Mouse (Mus musculus): ENCODE measurements around the gene Ly6g5c. TPM values are rescaled to one million over a fixed set of nuclear protein-coding genes. Genes with fewer than 3 reads are reported as not detected.

Ly6g5c gene
- polyA plus RNA-seq, 1 experiment = not detected

DNA sequence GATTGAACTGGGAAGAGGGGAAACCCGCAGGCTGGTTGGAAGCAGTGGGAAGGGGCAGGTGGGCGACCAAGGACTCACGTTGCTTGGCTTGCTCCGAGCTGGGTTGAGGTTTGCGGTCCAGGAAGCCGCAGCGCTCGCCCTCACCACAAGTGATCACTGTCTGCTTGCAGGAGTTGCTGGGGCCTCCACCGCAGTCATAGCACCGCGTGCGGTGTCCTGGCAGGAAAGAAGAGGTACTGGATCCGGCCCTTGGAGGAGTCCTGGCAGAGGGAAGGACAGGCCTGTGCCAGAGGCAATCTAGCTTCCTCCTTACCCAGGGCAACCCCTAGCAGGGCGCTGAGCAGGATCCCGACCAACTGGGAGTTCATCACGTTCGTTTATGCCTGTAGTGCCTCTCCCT is 34.0 kb upstream of the Ly6g5c start:
- H3K27ac ChIP-seq (replicated peaks; ENCODE audit: low read depth, low read length) = no peak overlapping the region
- no peaks in the 10 kb centered on the region for H3K4me1 ChIP-seq (ENCODE audit: control insufficient read depth, insufficient read depth, insufficient read length, low read length)
- H3K4me3 ChIP-seq (ENCODE audit: insufficient read depth, low read depth, low read length) = no peak overlapping the region

DNA sequence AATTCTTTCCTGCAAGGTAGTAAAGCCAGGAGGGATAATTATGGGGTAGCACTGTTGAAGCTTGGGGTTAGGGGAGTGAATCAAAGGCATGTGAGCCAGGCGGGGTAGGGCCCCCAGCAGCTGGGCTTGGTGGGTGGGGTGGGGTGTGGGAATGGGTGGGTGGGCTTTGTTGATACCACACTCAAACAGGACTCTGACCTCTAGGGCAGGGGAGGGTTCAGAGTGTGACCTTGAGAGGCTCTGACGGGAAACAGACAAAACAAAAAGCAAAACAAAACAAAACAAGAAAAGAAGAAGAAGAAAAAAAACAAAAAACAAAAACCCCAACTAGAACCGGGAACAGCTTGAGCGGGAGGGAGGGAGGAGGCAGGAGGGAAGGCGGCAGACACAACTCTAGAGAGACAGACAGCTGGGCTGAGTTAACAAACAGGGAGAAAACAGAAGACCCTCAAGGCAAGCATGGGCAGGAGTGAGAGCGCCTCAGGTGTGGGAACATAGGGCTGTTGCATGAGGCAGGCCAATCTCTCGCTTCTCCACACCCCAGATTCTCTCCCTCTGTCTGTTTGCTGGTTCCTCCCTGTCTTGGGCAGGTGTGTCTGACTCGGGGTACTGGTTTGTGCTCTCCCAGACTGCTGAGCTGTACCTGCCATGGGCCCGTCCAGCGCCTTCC is 31.4 kb upstream of the Ly6g5c start, which contains the start of gene Ly6g6e:
Gene Ly6g6e, plus strand, starts transcription at position 396 of the 670 bp plus-strand sequence.
- H3K27ac ChIP-seq (replicated peaks; ENCODE audit: low read depth, low read length) = peak within 1 kb of the TSS; percentile 40
- H3K4me3 ChIP-seq (ENCODE audit: insufficient read depth, low read depth, low read length) = peak within 1 kb of the TSS; percentile 63
- H3K4me1 ChIP-seq (ENCODE audit: control insufficient read depth, insufficient read depth, insufficient read length, low read length) = no peaks in the 10 kb centered on the region

DNA sequence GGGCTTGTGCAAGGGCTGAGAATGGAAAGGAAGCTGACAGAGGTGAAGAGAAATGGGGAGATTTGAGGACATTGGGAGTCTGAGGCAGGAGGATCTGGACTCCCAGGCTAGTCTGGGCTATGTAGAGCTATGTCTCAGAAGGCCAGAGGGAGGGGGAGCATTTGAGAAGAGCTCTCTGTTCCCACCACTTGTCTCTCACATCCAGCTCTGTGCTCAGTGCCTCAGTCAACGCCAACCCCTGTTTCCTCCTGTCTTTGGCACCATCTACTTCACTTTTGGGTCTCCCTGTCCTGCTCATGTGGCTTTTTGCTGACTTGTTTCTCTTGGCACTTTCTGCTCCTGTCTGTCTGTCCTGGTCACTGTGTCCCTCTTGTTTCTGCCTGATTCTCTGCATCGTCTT is 30.8 kb upstream of the Ly6g5c start:
- Histone ChIP-seq H3K27ac (replicated peaks; ENCODE audit: low read depth, low read length) (peak overlapping the region; percentile 40), H3K4me1 (ENCODE audit: control insufficient read depth, insufficient read depth, insufficient read length, low read length) (no peaks in the 10 kb centered on the region), H3K4me3 (ENCODE audit: insufficient read depth, low read depth, low read length) (peak overlapping the region; percentile 63)

DNA sequence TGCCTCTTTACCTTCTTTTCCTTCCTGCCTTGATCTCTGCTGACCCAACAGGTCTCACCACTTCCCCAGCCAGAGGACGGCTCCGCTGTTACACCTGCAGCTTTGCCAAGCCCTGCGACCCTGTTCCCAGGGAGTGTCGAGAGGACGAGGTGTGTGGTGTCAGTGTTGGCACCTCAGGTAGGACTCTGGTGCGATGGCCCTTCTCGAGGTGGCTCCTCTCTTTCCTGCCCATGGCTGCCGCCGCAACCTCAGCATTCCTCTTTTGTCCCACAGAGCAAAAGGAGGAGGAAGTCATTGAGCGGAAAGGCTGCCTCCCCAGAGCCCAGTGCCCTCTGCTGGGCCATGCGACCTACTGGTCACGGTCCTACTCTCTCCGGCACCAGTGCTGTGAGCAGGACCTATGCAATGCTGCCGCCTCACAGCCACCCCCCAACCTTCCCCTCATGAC is 30.3 kb upstream of the Ly6g5c start, which contains the start of gene Ly6g6d:
Gene Ly6g6d, minus strand, starts transcription at position 280 of the 448 bp plus-strand sequence.
- Histone ChIP-seq H3K27ac (replicated peaks; ENCODE audit: low read depth, low read length) (peak within 1 kb of the TSS; percentile 40), H3K4me3 (ENCODE audit: insufficient read depth, low read depth, low read length) (peak within 1 kb of the TSS; percentile 63), H3K4me1 (ENCODE audit: control insufficient read depth, insufficient read depth, insufficient read length, low read length) (no peaks in the 10 kb centered on the region)

DNA sequence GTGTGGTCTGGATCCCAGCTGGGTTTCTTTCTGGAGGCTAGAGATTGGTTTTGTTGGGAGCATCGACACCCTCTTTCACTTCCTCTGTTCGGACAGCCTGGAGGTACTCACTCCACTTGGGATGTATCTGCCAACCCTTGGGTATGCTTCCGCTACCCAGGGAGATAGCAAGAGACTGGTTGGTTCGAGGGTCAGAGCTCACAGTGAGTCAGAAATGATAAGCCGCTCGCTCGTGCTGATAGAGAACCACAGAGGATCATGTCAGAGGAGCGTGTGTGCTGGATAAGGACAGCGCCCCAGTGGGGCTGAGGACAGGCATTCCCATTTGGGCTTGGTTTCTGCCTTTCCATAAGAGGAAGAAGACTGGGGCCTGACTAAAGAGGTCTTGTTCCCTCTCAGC is 28.3 kb upstream of the Ly6g5c start:
- no peak overlapping the region for H3K4me3 ChIP-seq (ENCODE audit: insufficient read depth, low read depth, low read length)
- no peaks in the 10 kb centered on the region for H3K4me1 ChIP-seq (ENCODE audit: control insufficient read depth, insufficient read depth, insufficient read length, low read length)
- no peak overlapping the region for H3K27ac ChIP-seq (replicated peaks; ENCODE audit: low read depth, low read length)

DNA sequence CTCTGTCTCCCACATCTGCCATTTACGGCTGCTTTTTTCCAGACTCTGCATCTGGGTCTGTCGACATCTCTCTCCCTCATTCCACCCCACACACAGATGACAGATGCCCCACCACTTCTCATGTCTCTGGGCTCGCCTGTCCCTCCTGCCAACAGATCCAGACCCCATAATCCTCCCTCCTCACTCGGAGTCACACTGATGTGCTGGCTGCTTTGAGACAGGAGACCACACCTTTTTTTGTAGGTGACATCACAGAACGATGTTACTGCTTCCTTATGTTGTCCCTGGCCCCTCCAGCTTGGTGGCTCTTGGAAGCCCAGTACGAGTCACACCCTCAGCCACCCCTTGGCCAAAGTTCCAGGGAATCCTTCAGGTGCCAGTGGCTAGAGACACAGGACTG is 27.8 kb upstream of the Ly6g5c start:
- no peak overlapping the region for H3K4me3 ChIP-seq (ENCODE audit: insufficient read depth, low read depth, low read length)
- H3K27ac ChIP-seq (replicated peaks; ENCODE audit: low read depth, low read length) = no peak overlapping the region
- H3K4me1 ChIP-seq (ENCODE audit: control insufficient read depth, insufficient read depth, insufficient read length, low read length) = no peaks in the 10 kb centered on the region

DNA sequence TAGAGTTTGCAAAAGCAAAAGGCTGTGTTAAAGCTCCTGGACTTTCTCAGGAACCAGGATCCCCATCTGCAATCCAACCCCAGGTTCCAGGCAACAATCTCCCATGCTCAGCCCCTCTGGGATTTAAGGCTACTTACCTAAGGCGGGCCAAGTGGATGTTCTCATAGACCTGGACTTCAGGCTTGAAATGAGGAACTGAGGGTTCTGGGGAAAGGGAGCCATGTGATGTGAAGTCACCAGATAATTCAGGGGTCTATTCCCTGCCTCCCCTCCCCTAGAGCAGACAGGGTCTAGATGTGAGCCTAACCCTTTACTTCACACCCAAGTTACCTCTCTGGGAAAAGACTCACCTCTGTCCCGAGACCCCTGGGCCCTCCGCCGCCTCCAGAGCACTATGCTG is 27.4 kb upstream of the Ly6g5c start:
- Histone ChIP-seq H3K27ac (replicated peaks; ENCODE audit: low read depth, low read length) (no peak overlapping the region), H3K4me1 (ENCODE audit: control insufficient read depth, insufficient read depth, insufficient read length, low read length) (no peaks in the 10 kb centered on the region), H3K4me3 (ENCODE audit: insufficient read depth, low read depth, low read length) (no peak overlapping the region)

DNA sequence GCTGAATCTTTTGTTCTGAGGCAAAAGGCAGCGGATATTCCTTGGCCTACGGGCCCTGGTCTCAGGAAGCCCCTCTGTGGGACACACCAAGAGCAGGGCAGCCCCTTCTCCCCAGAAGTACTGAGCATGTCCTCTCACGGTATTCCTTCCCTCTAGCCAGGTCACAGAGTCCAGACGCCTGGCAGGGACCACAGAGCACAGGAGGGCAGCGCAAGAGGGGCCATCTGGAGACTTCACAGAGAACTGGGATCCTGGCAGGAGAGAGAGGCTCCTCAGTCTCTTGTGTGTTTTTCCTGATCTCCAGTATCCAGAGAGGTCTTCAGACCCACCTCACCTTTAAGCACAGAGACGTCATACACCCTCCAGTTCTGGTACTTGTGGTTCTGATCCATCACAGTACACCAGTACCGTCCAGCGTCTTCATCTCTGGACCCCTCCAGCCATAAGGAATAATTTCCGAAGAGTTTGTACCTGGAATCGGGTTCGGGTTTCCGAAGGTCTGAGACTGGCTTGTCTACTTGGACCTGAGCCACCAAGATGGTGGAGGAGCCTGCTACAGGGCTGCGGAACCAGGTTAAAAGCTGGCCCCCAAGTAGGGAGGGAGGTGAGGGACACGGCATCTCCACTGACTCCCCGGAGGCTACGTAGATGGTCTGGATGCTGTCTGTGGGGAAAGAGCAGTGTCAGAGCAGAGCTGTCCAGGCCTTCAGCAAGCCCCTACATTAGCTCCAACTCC is 25.1 kb upstream of the Ly6g5c start:
- no peak overlapping the region for H3K27ac ChIP-seq (replicated peaks; ENCODE audit: low read depth, low read length)

DNA sequence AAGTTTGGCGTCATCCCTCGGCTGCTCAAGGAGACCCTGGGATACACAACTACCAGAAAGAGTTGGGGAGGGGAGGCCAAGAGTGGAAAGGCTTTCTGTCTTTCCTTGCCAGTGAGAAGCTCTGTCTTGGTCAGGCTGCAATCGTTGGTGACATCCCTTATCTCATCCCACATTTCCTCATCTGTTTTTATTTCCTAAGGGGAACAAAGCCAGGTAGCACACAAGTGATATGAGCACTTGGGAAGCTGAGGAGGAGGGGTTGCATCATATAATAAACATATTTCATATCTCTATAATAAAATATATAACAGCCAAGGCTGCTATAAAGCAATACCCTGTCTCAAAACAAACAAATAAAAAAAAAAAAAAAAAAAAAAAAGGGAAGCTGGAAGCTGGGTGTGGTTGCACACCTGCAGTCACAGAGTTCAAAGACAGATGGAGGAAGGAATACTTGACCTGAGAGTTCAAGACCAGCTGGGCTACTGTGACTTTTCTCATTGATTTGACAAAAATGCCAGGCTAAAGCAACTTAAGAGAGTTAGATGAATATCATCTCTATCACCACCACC is 24.1 kb upstream of the Ly6g5c start:
- Histone ChIP-seq H3K4me3 (ENCODE audit: insufficient read depth, low read depth, low read length) (no peak overlapping the region), H3K27ac (replicated peaks; ENCODE audit: low read depth, low read length) (no peak overlapping the region), H3K4me1 (ENCODE audit: control insufficient read depth, insufficient read depth, insufficient read length, low read length) (no peaks in the 10 kb centered on the region)

More for the DNA sequence above, 25.1 kb upstream of the Ly6g5c start:
- H3K4me1 ChIP-seq (ENCODE audit: control insufficient read depth, insufficient read depth, insufficient read length, low read length) = no peaks in the 10 kb centered on the region
- H3K4me3 ChIP-seq (ENCODE audit: insufficient read depth, low read depth, low read length) = no peak overlapping the region

DNA sequence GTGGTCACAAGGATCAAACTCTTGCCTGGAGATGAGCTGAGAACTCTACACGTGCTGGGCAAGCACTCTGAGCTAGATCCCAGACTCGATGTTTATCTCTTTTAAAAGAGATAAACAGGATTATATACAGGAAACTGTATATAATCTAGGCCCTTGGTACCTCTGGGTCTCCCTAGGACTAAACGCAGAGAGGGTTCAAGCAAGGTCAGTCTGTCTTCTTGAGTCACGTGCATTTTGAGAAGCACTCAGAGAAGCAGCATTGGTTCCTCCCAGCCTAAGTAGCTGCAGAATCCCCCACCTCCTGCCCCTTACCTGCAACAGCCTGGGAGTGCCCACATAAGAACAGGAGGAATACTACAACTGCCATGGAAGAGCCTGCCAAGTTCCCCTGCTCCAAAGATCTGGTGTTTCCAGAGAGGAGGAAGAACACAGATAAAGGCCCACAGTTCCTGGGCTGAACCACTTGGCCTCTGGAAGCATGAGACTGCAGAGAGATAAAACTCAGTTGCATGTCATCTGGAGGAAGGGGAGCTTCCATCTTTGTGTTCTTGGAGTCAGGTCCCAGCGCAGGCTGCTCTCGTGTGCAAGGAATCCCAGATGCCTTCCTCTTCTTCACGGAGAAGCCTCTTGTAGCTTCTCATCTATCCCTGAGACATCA is 22.7 kb upstream of the Ly6g5c start, which contains the start of gene Ly6g6f:
Gene Ly6g6f, minus strand, starts transcription at position 403 of the 658 bp plus-strand sequence.
- H3K4me1 ChIP-seq (ENCODE audit: control insufficient read depth, insufficient read depth, insufficient read length, low read length) = no peaks in the 10 kb centered on the region; the same call in 1 of the 2 replicates
- H3K27ac ChIP-seq (replicated peaks; ENCODE audit: low read depth, low read length) = no peak within 1 kb of the TSS

DNA sequence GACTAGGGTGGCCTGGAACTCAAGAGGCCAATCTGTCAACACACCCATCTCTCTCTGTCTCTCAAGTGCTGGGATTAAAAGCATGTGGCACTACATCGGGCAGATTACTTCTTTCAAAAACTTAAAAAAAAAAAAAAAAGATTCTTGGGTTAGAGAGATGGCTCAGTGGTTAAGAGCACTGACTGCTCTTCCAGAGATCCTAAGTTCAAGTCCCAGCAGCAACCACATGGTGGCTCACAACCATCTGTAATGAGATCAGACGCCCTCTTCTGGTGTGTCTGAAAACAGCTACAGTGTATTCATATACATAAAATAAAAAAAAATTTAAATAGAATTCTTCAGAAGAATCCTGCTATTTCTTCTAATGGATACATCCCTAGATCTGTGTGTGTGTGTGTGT is 19.9 kb upstream of the Ly6g5c start:
- Histone ChIP-seq H3K4me1 (ENCODE audit: control insufficient read depth, insufficient read depth, insufficient read length, low read length) (no peaks in the 10 kb centered on the region; the same call in 1 of the 2 replicates), H3K4me3 (ENCODE audit: insufficient read depth, low read depth, low read length) (no peak overlapping the region), H3K27ac (replicated peaks; ENCODE audit: low read depth, low read length) (no peak overlapping the region)

More for the DNA sequence above, 22.7 kb upstream of the Ly6g5c start, which contains the start of gene Ly6g6f:
- no peak within 1 kb of the TSS for H3K4me3 ChIP-seq (ENCODE audit: insufficient read depth, low read depth, low read length)

DNA sequence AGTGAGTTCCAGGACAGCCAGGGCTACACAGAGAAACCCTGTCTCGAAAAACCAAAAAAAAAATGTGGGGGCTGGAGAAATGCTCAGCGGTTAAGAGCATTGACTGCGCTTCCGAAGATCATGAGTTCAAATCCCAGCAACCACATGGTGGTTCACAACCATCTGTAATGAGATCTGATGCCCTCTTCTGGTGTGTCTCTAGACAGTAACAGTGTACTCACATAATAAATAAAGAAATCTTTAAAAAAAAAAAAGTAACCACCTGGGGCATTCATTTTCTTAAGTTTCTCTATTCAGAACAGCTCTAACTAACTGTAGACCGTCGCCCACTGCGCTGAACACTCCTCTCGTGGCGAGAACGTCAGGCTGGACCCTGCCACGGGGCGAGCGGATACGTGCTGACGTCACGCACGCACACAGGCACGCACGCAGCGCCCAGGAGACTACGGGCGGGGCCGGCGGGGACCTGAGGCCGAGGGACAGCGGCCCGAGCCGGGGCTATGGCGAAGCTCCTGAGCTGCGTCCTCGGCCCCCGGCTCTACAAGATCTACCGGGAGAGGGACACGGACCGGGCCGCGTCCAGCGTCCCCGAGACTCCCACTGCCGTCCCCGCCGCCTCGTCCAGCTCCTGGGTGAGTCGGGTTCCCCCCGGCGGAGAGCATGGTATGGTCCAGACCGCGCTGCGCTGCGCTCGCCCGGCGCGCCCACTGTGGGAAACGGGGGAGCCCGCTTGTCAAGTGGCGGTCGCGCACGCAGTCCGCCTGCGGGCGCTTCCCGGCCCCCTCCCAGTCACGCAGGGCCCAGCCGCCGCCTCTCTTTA is 19.0 kb upstream of the Ly6g5c start, which contains the start of gene Abhd16a:
Gene Abhd16a, plus strand, starts transcription at position 439 of the 820 bp plus-strand sequence.
- H3K4me3 ChIP-seq (ENCODE audit: insufficient read depth, low read depth, low read length) = peak within 1 kb of the TSS; percentile 85
- H3K4me1 ChIP-seq (ENCODE audit: control insufficient read depth, insufficient read depth, insufficient read length, low read length) = no peaks in the 10 kb centered on the region; the same call in 1 of the 2 replicates
- H3K27ac ChIP-seq (replicated peaks; ENCODE audit: low read depth, low read length) = peak within 1 kb of the TSS; percentile 98

DNA sequence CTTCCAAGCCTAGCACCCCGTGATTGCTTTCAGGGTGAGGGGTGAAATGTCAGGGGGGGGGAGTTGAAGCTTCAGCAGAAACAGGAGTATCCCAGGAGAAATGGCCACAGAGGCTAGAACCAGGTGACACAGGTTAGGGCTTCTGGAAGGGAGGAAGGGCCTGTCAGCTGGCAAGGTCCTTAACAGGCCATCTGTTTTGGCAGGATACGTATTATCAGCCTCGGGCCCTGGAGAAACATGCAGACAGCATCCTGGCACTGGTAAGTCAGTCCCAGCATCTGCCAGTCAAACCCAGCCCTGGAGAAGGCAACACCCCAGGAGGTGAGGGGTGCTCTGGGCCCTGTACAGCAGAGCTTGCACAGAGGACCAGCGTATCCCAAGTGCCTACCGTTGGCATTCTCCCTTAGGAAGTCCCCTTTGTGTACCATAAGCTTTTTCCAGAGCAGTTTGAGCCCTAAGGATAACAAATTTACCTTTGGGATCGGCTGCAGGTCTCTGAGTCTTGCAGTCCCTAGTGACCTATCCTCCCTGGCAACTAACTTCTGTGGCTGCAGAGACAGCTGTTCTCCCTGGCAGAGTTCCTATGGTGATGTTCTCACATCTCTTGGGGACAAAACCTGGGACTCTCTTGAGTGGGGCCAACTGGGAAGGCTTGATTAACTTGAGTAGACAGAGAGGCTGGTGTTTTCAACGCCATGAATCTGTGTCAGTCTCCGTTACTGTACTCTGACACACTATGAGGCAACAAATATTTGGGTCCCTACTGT is 17.7 kb upstream of the Ly6g5c start:
- Histone ChIP-seq H3K27ac (replicated peaks; ENCODE audit: low read depth, low read length) (peak overlapping the region; percentile 98), H3K4me1 (ENCODE audit: control insufficient read depth, insufficient read depth, insufficient read length, low read length) (no peaks in the 10 kb centered on the region; the same call in 1 of the 2 replicates)

More for the DNA sequence above, 17.7 kb upstream of the Ly6g5c start:
- peak overlapping the region; percentile 85 for H3K4me3 ChIP-seq (ENCODE audit: insufficient read depth, low read depth, low read length)

Data from brown adipose tissue, adult 24 weeks (tissue).